Mouse (Mus musculus) T-cell, adult 2 months (primary cell): Measurements from ENCODE around the gene Tfap4.
A peak's percentile ranks its signal among the peaks of the same experiment; 100 is the strongest.

Experiments used
- DNase-seq: peaks from one replicate; pipeline ENCODE4 v3.0.0; 2022; ENCODE audit warnings: low spot score

Tfap4 gene

DNA sequence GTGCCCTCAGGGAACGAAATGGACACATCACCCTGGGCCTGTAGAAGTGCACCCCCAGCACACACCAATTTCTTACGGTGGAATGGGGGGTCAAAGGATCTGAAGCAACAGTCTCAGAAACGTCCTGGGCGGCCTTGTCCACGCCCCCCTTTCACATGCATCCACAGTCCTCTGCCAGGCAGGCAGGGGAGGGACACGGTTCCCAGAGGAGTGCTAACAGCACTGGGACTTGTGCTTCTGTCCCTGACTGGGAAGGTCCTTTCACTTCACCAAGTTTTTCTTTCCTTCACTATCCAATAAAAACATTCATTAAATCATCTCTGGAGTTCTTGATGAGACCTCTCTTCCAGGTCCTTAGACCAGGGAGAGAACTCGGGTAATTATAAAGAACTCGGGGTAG lies 39.0 kb downstream of the Tfap4 start:
- no peak for DNase-seq

DNA sequence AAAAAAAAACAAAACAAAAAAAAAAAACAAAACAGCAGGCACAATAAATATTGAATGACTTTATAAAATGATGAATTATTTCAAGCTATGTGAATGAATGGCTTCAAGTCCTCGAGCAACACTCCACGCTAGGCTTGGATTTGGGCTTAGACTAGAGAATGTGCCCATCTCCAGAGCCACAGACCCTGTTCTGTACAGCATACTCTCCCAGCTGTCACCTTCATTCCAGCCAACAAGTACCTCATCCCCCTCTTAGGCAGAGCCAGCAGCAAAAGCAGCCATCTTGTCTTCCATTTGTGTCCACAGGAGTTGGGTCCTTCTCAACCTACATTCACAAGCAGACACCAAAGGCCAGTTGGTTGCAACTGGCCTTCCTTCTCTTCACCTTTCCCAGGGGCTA lies 39.8 kb downstream of the Tfap4 start:
- no peak for DNase-seq

DNA sequence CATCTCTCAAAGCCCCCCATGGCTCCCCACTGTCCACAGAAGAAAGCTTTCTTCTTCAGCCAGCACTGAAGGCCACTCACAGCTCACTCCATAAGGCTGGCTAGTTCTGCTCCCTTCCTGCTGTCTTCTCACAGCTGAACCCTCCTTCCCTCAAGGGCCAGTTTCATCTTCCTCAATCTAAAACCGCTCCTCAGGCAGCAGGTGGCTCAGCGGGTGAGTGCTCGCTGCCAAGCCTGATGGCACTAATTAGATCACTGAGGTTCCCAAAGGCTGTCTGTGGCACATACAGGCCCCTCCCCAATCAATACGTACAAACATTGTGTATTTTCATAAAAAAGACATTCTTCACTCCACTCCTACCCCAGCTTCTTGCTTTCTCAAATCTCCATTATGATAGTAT lies 40.5 kb downstream of the Tfap4 start:
- no peak for DNase-seq

DNA sequence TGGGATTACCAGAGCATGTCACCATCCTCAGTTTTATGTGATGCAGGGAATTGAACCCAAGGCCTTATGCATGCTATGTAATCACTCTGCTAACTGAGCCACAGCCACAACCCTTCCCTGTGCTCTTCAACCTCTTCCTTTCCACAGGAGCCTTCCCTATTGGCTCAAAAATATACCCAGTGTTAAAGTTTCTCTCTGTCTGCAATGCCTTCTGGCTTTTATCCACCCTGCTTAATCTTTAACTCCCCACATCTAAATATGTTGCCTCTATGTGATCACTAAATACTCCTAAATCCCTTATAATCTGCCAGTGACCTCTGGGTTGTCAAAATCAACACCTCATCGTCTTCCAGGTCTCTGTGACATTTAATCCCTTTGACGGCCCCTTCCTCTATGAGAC lies 41.7 kb downstream of the Tfap4 start:
- DNase-seq: no peak

DNA sequence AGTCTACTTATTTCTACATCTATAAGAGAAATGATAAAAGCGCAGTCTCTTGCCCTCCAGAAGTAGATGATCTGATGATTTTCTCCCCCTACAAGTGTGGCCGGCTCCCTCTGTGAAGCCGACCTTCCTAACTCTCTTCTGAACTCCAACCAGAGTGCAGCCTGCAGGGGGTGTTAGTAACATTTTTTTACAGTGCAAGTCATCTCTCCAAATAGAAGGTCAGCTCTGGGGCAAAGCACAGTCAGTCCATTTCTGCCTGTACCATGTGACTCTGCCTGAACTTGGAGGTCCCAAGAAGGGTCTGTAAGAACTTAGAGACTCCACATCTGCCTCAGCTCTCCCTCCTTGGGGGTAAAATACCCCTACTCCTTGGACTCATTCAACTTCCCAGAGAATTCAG lies 45.3 kb downstream of the Tfap4 start:
- no peak for DNase-seq

DNA sequence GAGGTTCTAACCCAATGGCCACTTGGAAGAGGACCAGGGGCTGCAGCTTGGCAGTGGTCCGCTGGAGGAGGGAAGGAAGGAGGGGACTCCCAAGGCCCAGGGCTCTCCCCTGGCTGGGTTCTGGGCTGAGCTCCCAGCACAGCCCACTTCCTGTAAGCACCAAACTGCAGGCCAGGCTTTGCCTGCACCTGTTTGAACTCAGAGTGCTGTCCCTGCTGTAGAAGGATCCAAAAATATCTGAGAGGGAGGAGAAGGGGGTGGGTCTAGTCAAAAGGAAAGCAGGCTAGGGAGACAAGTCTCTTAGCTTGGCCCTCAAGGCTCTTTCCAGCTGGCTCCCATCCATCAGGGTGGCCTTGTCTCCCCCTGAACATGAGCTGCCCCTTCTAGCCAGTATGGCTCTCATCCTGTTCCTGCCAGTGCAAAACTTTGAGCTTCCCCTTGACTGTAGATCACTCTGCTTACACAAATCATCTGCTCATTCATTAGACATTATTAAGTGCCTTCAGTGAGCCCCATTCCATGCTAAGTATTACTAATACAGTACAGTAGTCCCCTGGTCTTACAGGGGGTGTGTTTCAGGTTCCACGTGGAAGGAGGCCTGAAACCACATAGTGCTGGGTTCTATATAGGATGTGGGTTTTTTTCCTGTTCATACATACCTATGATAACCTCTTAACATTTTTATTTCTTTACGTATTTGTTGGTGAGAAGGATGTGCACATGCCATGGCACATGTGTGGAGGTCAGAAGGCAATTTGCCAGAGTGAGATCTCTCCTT lies 46.8 kb downstream of the Tfap4 start:
- DNase-seq: peak; percentile 16

DNA sequence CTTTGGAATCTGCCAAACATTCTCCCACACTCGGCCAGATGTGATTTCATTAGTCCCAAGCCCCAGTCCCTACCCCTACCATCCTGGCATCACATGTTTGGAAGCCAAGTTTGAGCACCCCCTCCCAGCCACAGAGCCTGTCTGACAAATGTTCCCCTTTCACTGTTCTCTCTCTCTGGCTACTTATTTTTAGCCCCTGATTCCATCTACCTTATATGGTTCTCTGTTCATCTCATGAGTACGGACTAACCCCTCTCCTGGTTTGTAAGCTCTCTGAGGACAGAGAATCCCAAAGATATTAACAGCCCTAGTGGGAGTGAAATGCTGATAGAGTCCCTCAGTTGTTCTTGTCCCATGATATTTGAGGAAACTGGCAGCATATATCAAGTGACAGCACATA lies 48.3 kb downstream of the Tfap4 start:
- no peak for DNase-seq

DNA sequence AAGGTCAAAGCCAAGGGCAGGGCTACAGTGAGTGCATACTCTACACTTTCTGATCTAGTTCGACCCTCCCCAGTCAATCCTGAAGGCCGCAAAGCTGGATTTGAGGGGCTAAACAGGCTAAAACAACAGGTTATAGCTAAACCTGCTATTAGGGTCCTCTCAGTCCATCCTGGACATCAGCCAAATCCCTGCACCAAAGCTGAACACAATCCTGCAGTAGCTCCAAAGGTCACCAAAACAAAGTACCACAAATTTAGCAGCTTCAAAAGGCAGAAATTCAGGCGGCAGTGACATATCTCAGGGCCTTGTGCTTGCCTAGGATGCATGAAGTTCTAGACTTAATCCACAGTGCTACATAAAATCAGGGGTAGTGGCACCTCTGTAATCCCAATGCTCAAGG lies 53.5 kb downstream of the Tfap4 start:
- DNase-seq: no peak

DNA sequence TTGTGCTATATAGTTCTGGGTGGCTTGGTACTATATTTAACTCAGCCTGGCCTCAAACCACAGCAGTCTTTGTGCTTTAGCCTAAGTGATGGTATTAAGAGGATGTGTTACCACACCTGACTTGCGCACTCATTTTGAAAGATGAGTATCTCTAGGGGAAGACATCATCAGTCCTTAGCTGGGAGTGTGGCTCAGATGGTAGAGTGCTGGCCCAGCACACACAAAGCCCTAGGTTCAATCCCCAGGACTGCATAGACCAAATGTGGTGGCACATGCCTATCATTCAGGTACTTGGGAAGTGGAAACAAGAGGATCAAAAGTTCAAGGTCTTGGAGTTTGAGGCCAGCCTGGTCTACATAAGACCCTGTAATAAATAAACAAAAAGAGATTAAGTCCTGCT lies 56.2 kb downstream of the Tfap4 start:
- DNase-seq: no peak

DNA sequence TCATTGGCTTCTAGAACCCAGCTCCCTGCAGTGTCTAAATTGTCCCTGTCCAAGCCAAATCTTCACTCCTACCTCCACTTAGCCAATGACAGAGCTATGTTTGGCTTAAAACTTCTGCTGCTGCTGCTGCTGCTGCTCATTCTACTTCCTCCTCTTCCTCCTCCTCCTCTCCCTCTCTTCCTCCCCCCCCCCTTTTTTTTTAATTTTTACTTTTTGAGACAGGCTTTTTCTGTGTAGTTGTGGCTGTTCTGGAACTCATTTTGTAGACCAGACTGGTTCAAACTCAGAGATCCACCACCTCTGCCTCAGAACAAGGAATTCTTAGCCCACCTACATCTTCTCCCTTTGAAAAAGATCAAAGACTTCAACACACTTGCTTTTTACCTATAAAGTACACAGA lies 57.1 kb downstream of the Tfap4 start:
- no peak for DNase-seq

DNA sequence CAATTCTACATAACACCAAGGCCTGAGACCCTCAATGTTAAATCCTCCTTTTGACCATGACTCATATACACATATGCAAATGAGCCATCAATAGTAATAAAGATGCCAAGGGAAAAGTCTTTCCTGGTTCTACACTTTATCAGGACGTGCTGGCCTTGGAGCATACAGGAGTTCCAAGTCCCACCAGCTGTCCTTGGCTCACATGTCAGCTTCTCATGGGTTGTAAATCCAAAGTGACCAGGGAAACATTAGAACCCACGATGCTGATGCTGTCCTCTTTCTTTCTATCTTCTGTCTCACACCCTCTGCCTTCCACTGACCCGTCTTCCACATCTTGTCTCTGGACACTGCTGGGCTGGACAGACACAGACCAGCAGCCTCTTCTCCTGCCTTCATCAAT lies 58.0 kb downstream of the Tfap4 start:
- DNase-seq: no peak

DNA sequence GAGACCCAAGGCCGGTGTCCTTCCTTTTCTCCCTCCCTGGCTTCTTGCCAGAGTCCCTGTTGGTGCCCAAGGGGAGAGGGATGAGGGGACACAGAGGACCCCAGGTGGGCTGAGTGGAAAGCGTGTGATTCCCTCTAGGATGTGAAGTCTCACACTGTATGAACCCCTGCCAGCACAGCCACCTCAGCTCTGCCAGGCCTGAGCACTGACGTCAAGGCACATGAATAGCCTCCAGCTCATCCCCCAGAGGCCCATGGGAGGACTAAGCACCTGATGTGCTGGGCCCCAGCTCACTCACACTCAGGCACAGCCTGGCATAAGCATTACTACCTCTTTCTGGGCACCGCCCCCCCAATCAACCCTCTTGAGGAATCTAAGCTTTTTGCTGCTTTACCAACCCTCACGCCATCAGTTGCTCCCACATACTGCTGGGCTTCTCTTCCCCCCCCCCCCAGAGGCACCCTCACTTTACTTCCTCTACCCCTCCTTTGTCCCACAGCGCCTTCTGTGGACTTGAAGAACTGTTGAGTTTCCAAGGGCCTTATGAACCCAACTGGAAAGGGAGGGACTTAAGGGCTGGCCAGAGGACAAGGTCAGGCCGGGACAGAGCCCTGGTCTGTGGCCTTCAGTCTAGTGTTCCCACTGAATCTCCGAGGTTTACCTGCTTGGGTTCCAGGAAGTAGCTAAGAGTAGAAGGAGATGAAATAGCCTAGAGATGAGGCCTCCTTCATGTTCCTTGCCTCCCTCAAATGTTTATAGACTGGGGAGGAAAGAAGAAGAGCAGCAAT lies 58.9 kb downstream of the Tfap4 start:
- peak; percentile 3 for DNase-seq

DNA sequence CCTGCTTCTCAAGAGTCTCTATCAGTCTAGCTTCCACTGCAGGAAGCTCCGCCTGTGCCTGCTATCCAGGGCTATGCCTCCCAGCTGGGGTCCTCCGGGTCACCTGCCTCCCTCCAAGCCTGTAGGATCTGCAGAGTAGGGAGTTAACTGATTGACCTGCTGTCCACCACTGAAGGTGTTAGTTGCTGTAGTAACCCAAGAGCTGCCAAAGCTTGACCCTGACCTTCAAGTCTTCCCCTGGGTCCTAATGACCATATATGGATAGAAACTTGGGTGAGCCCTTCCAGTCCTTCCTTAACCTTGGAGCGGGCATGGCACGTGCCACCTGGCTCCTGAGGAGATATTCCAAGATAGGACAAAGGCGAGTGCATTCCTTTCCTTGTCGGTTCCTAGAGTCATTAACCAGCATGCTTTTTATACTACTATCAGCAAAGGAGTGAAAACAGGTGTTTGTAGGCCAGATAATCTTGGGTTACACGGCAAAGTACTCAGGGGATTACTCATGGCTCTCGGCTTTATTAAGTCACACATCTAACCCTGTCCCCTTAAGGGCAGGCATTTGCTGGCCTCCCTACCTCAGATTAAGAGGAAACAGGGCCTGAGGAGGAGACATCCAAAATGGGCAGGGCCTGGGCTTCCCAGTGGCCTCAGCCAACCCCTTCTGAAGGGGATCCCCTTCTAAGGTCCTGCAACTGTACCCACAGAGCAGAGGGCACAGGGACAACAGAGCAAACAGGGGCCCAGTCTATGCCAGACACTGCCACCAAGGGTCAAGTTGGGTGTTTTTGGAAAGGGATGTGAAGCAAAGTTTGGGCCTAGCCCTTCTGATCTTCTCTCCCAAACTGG lies 61.7 kb downstream of the Tfap4 start:
- no peak for DNase-seq

DNA sequence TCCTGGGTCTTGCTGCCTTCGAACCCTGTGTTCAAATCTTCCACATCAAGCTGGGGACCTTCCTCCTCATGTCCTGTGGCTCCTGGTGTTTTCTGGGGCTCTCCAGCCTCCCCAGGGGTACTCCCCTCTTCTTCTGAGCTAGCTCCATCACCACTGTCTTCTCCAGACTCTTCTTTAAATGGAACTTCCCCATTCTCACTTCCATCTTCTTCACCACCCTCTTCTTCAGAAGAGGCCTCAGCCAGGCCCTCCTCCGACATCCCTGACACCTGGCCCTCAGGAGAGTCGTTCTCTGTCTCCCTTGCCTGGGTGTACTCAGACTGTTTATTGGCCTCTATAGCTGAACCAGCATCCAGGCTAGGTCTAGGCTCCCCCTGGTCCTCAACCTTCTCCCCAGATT lies 63.2 kb downstream of the Tfap4 start:
- DNase-seq: no peak

DNA sequence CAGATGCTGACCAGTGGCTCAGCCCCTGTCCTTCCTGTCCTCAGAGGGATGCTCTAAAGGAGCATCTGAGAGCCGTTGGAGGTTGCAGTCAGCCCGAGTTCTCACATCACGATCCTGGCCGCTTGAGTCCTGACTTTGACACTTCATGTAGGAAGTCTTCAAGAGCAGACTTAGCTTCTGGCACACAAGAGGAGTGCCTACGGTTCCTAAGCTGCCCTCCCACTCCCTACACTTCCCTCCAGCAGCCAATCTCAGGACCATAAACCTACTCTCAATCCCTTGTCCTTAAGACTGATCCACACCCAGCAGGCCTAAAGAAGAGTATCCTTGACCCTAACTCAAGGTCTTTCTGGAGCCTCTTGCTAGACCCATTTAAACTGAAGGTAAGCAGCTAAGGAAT lies 63.8 kb downstream of the Tfap4 start:
- peak; percentile 46 for DNase-seq
